Mouse (Mus musculus) thymus, adult 2 months (tissue): ENCODE data around the gene Gm14137.

Source experiments
- CTCF ChIP-seq: fragments of 200-500 bp; IDR thresholded peaks from 2 replicates; pipeline ENCODE4 v1.5.1; 2012; ENCODE audit warnings: mild to moderate bottlenecking, control low read depth, low read length, moderate library complexity, borderline replicate concordance; ENCODE audit not compliant: control insufficient read depth, poor library complexity, insufficient read depth; ENCODE audit errors: extremely low read depth
- POLR2A ChIP-seq: fragments of 200-500 bp; IDR thresholded peaks from 2 replicates; pipeline ENCODE4 v1.6.1; 2012; ENCODE audit warnings: mild to moderate bottlenecking, low read length, control low read depth, moderate library complexity; ENCODE audit not compliant: control insufficient read depth, poor library complexity, insufficient read depth; ENCODE audit errors: extremely low read depth

DNA sequence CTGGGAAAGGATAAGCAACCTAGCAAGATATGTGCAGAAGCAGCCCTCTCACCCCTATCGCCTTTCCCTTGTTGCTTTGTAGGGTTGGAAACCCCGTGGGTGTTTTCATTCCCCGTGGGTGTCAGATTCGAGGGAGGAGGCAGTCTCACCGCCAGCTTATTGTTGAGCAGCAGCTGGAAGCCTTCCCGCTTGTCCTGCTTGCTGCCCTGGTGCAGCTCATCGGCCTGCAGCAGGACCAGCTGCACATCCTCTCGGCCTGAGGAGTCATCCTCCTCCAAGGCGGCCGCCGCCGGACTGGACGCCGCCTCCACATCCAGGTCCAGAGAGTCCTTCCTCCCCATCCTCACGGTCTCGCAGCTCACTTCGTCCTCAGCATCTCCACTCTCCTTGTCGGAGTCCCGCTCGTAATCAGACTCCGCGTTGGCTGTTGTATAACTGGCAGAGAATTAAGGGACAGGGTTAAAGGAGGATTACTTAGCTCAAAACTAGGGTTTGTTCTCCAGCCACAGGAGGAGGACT lies 27.1 kb upstream of the Gm14137 start:
- TF ChIP-seq CTCF (no peak), POLR2A (no peak)
